Mouse (Mus musculus) limb, embryonic 12.5 days (tissue): ENCODE data around the gene Cd300lb. TPM values are rescaled to one million over a fixed set of nuclear protein-coding genes. Genes with fewer than 3 reads are reported as not detected.

Experiments used
- ATAC-seq: fragments of 200-750 bp; cut with Nextera tagmentation; 2 replicates; pipeline ENCODE4 v1.8.0; 2017; ENCODE audit warnings: low read depth, moderate TSS enrichment; ENCODE audit not compliant: insufficient number of reproducible peaks, insufficient read depth, low FRiP score, low TSS enrichment
- H3K27ac ChIP-seq: fragments of 300-500 bp; sonication (generic); 2 replicates; pipeline ENCODE4 v1.5.1; 2016; ENCODE audit warnings: mild to moderate bottlenecking, moderate library complexity
- H3K27me3 ChIP-seq: fragments of 300-500 bp; sonication (generic); 2 replicates; pipeline ENCODE4 v1.6.1; 2016; ENCODE audit warnings: mild to moderate bottlenecking, moderate library complexity
- H3K36me3 ChIP-seq: fragments of 300-500 bp; sonication (generic); 2 replicates; pipeline ENCODE4 v1.6.1; 2016; ENCODE audit warnings: mild to moderate bottlenecking, moderate library complexity
- H3K4me1 ChIP-seq: fragments of 300-500 bp; sonication (generic); replicated peaks from 2 replicates; pipeline ENCODE4 v1.6.1; 2016
- H3K4me2 ChIP-seq: fragments of 300-500 bp; sonication (generic); 2 replicates; pipeline ENCODE4 v1.6.1; 2016; ENCODE audit warnings: mild to moderate bottlenecking, moderate library complexity
- H3K4me3 ChIP-seq: fragments of 300-500 bp; sonication (generic); replicated peaks from 2 replicates; pipeline ENCODE4 v1.5.1; 2016; ENCODE audit warnings: mild to moderate bottlenecking
- H3K9ac ChIP-seq: fragments of 300-500 bp; sonication (generic); replicated peaks from 2 replicates; pipeline ENCODE4 v1.6.1; 2016; ENCODE audit warnings: mild to moderate bottlenecking, moderate library complexity
- H3K9me3 ChIP-seq: fragments of 300-500 bp; sonication (generic); 2 replicates; pipeline ENCODE4 v1.6.1; 2016; ENCODE audit warnings: mild to moderate bottlenecking, moderate library complexity
- WGBS: fragments of 180-500 bp; shearing (Covaris S2); methylation state at CpG from one replicate; pipeline ENCODE4 v1.1.7; 2016; 5-methylcytosine and 5-hydroxymethylcytosine counted together
- polyA plus RNA-seq: library from polyadenylated mRNA; unstranded; fragments of >200 nt; fragmentation: Nextera tagmentation; extraction: Ambion mirVana; gene quantifications from 2 replicates; pipeline ENCODE4 v1.2.1, GENCODE M21; 2016

Cd300lb gene
- polyA plus RNA-seq, result not detected in 2 replicates

- Histone ChIP-seq H3K27me3 (peaks cover 2% of the 10 kb centered on the region), H3K27ac (no peak within 1 kb of the TSS), H3K36me3 (no peaks in the 10 kb centered on the region), H3K9me3 (no peaks in the 10 kb centered on the region), H3K4me2 (no peak within 1 kb of the TSS), H3K4me3 (no peak within 1 kb of the TSS), H3K4me1 (no peaks in the 10 kb centered on the region), H3K9ac (no peak within 1 kb of the TSS)
- no peak for ATAC-seq
- WGBS, result 58% methylated on average over 6 of the region's 6 CpGs
Measured at GRCm38 (mm10) chr11:114934144-114934543, at the start of gene Cd300lb. Gene Cd300lb, minus strand, starts transcription at chr11:114934386.

GRCm38 (mm10) chr11:114981866-114982265 lies 47.7 kb upstream of the Cd300lb start:
- Histone ChIP-seq H3K9ac (no peak overlapping the region), H3K4me2 (no peak overlapping the region), H3K4me3 (no peak overlapping the region), H3K27me3 (no peaks in the 10 kb centered on the region), H3K4me1 (no peaks in the 10 kb centered on the region), H3K27ac (no peak overlapping the region), H3K36me3 (no peaks in the 10 kb centered on the region), H3K9me3 (peaks cover 29% of the 10 kb centered on the region)
- WGBS, result 71% methylated on average over 4 of the region's 4 CpGs
- no peak for ATAC-seq

- no peak for ATAC-seq
- Histone ChIP-seq H3K27me3 (no peaks in the 10 kb centered on the region), H3K9ac (no peak overlapping the region), H3K27ac (no peak overlapping the region), H3K4me3 (no peak overlapping the region), H3K36me3 (no peaks in the 10 kb centered on the region), H3K9me3 (peaks cover 31% of the 10 kb centered on the region; the same call in 1 of the 2 replicates), H3K4me2 (no peak overlapping the region), H3K4me1 (no peaks in the 10 kb centered on the region)
- WGBS, result 84% methylated on average over 10 of the region's 10 CpGs
Measured at GRCm38 (mm10) chr11:114972726-114973125, 38.5 kb upstream of the Cd300lb start.

GRCm38 (mm10) chr11:114968752-114969207 lies 34.6 kb upstream of the Cd300lb start, which contains the start of gene Cd300c:
Gene Cd300c, minus strand, starts transcription at chr11:114969157.
- Histone ChIP-seq H3K36me3 (no peaks in the 10 kb centered on the region), H3K9me3 (peaks cover 14% of the 10 kb centered on the region; the same call in 1 of the 2 replicates), H3K4me3 (no peak within 1 kb of the TSS), H3K9ac (no peak within 1 kb of the TSS), H3K4me2 (no peak within 1 kb of the TSS), H3K27ac (no peak within 1 kb of the TSS), H3K27me3 (no peaks in the 10 kb centered on the region), H3K4me1 (no peaks in the 10 kb centered on the region)
- ATAC-seq, result no peak
- WGBS, result 84% methylated on average over 9 of the region's 9 CpGs

- no peak overlapping the region for H3K4me2 ChIP-seq
- no peaks in the 10 kb centered on the region for H3K27me3 ChIP-seq
- ATAC-seq, result no peak
- no peak overlapping the region for H3K4me3 ChIP-seq
- 52% methylated on average over 3 of the region's 3 CpGs for WGBS
- no peaks in the 10 kb centered on the region for H3K9me3 ChIP-seq
- no peak overlapping the region for H3K27ac ChIP-seq
- no peaks in the 10 kb centered on the region for H3K36me3 ChIP-seq
- H3K9ac ChIP-seq, result no peak overlapping the region
- no peaks in the 10 kb centered on the region for H3K4me1 ChIP-seq
Measured at GRCm38 (mm10) chr11:114965182-114965828, 31.1 kb upstream of the Cd300lb start.

- Histone ChIP-seq H3K9me3 (no peaks in the 10 kb centered on the region), H3K4me2 (no peak overlapping the region), H3K4me1 (no peaks in the 10 kb centered on the region), H3K27me3 (no peaks in the 10 kb centered on the region), H3K9ac (no peak overlapping the region), H3K4me3 (no peak overlapping the region), H3K36me3 (no peaks in the 10 kb centered on the region), H3K27ac (no peak overlapping the region)
- no peak for ATAC-seq
- 83% methylated on average over 1 of the region's 1 CpGs for WGBS
Measured at GRCm38 (mm10) chr11:114960369-114960768, 26.2 kb upstream of the Cd300lb start.

GRCm38 (mm10) chr11:114933591-114933990 lies 595 bp downstream of the Cd300lb start:
- no peaks in the 10 kb centered on the region for H3K4me1 ChIP-seq
- H3K4me3 ChIP-seq, result no peak overlapping the region
- H3K27me3 ChIP-seq, result peaks cover 2% of the 10 kb centered on the region
- H3K9me3 ChIP-seq, result no peaks in the 10 kb centered on the region
- ATAC-seq, result no peak
- H3K27ac ChIP-seq, result no peak overlapping the region
- 69% methylated on average over 4 of the region's 4 CpGs for WGBS
- no peak overlapping the region for H3K9ac ChIP-seq
- H3K36me3 ChIP-seq, result no peaks in the 10 kb centered on the region
- H3K4me2 ChIP-seq, result no peak overlapping the region

- Histone ChIP-seq H3K27ac (no peak overlapping the region), H3K4me1 (no peaks in the 10 kb centered on the region), H3K9ac (no peak overlapping the region), H3K4me2 (no peak overlapping the region), H3K9me3 (no peaks in the 10 kb centered on the region), H3K36me3 (no peaks in the 10 kb centered on the region), H3K27me3 (peaks cover 2% of the 10 kb centered on the region), H3K4me3 (no peak overlapping the region)
- ATAC-seq, result no peak
- WGBS, result 73% methylated on average over 5 of the region's 5 CpGs
Measured at GRCm38 (mm10) chr11:114931041-114931440, 3.1 kb downstream of the Cd300lb start.

- Histone ChIP-seq H3K27me3 (no peaks in the 10 kb centered on the region; the same call in 1 of the 2 replicates), H3K36me3 (no peaks in the 10 kb centered on the region), H3K27ac (no peak overlapping the region), H3K9me3 (no peaks in the 10 kb centered on the region), H3K4me3 (no peak overlapping the region), H3K4me2 (no peak overlapping the region), H3K4me1 (no peaks in the 10 kb centered on the region), H3K9ac (no peak overlapping the region)
- no peak for ATAC-seq
- 88% methylated on average over 2 of the region's 2 CpGs for WGBS
Measured at GRCm38 (mm10) chr11:114929581-114929980, 4.6 kb downstream of the Cd300lb start.

GRCm38 (mm10) chr11:114923961-114924360 lies 10.2 kb downstream of the Cd300lb start:
- H3K4me2 ChIP-seq, result no peak overlapping the region
- H3K27ac ChIP-seq, result no peak overlapping the region
- no peaks in the 10 kb centered on the region for H3K27me3 ChIP-seq
- no peak overlapping the region for H3K4me3 ChIP-seq
- 0 out of 2 replicates have a peak, but pooled peaks cover 5% of the 10 kb centered on the region for H3K9me3 ChIP-seq
- no peak overlapping the region for H3K9ac ChIP-seq
- ATAC-seq, result no peak
- 65% methylated on average over 4 of the region's 4 CpGs for WGBS
- H3K4me1 ChIP-seq, result no peaks in the 10 kb centered on the region
- no peaks in the 10 kb centered on the region for H3K36me3 ChIP-seq

- Histone ChIP-seq H3K36me3 (no peaks in the 10 kb centered on the region), H3K9me3 (0 out of 2 replicates have a peak, but pooled peaks cover 5% of the 10 kb centered on the region), H3K4me1 (no peaks in the 10 kb centered on the region), H3K4me3 (no peak overlapping the region), H3K27ac (no peak overlapping the region), H3K9ac (no peak overlapping the region), H3K4me2 (no peak overlapping the region), H3K27me3 (no peaks in the 10 kb centered on the region)
- WGBS, result 83% methylated on average over 4 of the region's 4 CpGs
- ATAC-seq, result no peak
Measured at GRCm38 (mm10) chr11:114922439-114922838, 11.7 kb downstream of the Cd300lb start.

GRCm38 (mm10) chr11:114917120-114917519 lies 17.1 kb downstream of the Cd300lb start:
- Histone ChIP-seq H3K27ac (no peak overlapping the region), H3K4me3 (no peak overlapping the region), H3K27me3 (peaks cover 13% of the 10 kb centered on the region), H3K4me2 (no peak overlapping the region), H3K36me3 (no peaks in the 10 kb centered on the region), H3K9ac (no peak overlapping the region), H3K9me3 (no peaks in the 10 kb centered on the region), H3K4me1 (no peaks in the 10 kb centered on the region)
- whole genome bisulfite sequencing, result 76% methylated on average over 6 of the region's 6 CpGs
- ATAC-seq, result no peak
